Mouse (Mus musculus): Measurements from ENCODE around the gene Adcy5. TPM values are rescaled to one million over a fixed set of nuclear protein-coding genes. Genes with fewer than 3 reads are reported as not detected.

Adcy5 gene
- polyA plus RNA-seq, 1 experiment from 2014 or later: 4.7 TPM

GRCm38 (mm10) chr16:35153146-35153755 lies 1.4 kb upstream of the Adcy5 start:
- H3K4me2 ChIP-seq (replicated peaks; ENCODE audit: low read depth, low read length): no peak overlapping the region
- 8% methylated on average over 12 of the region's 12 CpGs for WGBS
- no peak for ATAC-seq (ENCODE audit: insufficient number of reproducible peaks, insufficient read depth, low FRiP score, low read depth)

GRCm38 (mm10) chr16:35154245-35154640 lies 434 bp upstream of the Adcy5 start:
- H3K9me3 ChIP-seq (ENCODE audit: control insufficient read depth, low read depth, low read length): no peaks in the 10 kb centered on the region
- no peaks in the 10 kb centered on the region for H3K36me3 ChIP-seq (ENCODE audit: control insufficient read depth, insufficient read depth, low read length)
- peak overlapping the region; percentile 97 for H3K4me2 ChIP-seq (replicated peaks; ENCODE audit: low read depth, low read length)
- peak; percentile 44 for ATAC-seq (ENCODE audit: insufficient number of reproducible peaks, insufficient read depth, low FRiP score, low read depth)
- H3K27me3 ChIP-seq (ENCODE audit: control insufficient read depth, insufficient read depth, low read length): peaks cover 20% of the 10 kb centered on the region; the same call in 1 of the 2 replicates
- peak overlapping the region; percentile 63; the same call in 1 of the 2 replicates for H3K9ac ChIP-seq (replicated peaks; ENCODE audit: low read depth, low read length)
- WGBS: under 1% methylated on average over 29 of the region's 29 CpGs
- peak overlapping the region; percentile 62 for H3K4me3 ChIP-seq (ENCODE audit: low read depth, low read length)
- H3K27ac ChIP-seq (ENCODE audit: low read length): peak overlapping the region; percentile 63; the same call in 1 of the 2 replicates
- peaks cover 9% of the 10 kb centered on the region; the same call in 1 of the 2 replicates for H3K4me1 ChIP-seq (ENCODE audit: control insufficient read depth, insufficient read depth, low read length)

More at GRCm38 (mm10) chr16:35153146-35153755, 1.4 kb upstream of the Adcy5 start:
- no peak overlapping the region for H3K9ac ChIP-seq (replicated peaks; ENCODE audit: low read depth, low read length)
- peaks cover 9% of the 10 kb centered on the region; the same call in 1 of the 2 replicates for H3K4me1 ChIP-seq (ENCODE audit: control insufficient read depth, insufficient read depth, low read length)
- no peak overlapping the region for H3K4me3 ChIP-seq (ENCODE audit: low read depth, low read length)
- H3K27me3 ChIP-seq (ENCODE audit: control insufficient read depth, insufficient read depth, low read length): peaks cover 20% of the 10 kb centered on the region; the same call in 1 of the 2 replicates
- H3K36me3 ChIP-seq (ENCODE audit: control insufficient read depth, insufficient read depth, low read length): no peaks in the 10 kb centered on the region
- H3K27ac ChIP-seq (ENCODE audit: low read length): no peak overlapping the region
- no peaks in the 10 kb centered on the region for H3K9me3 ChIP-seq (ENCODE audit: control insufficient read depth, low read depth, low read length)

- H3K36me3 ChIP-seq (ENCODE audit: control insufficient read depth, insufficient read depth, low read length): no peaks in the 10 kb centered on the region
- peak overlapping the region; percentile 63; the same call in 1 of the 2 replicates for H3K27ac ChIP-seq (ENCODE audit: low read length)
- H3K4me1 ChIP-seq (ENCODE audit: control insufficient read depth, insufficient read depth, low read length): peaks cover 17% of the 10 kb centered on the region
- peaks cover 20% of the 10 kb centered on the region; the same call in 1 of the 2 replicates for H3K27me3 ChIP-seq (ENCODE audit: control insufficient read depth, insufficient read depth, low read length)
- peak overlapping the region; percentile 62 for H3K4me3 ChIP-seq (ENCODE audit: low read depth, low read length)
- peak overlapping the region; percentile 97 for H3K4me2 ChIP-seq (replicated peaks; ENCODE audit: low read depth, low read length)
- peak; percentile 46; the same call in 1 of the 2 replicates for ATAC-seq (ENCODE audit: insufficient number of reproducible peaks, insufficient read depth, low FRiP score, low read depth)
- 1% methylated on average over 83 of the region's 87 CpGs for whole genome bisulfite sequencing
- peak overlapping the region; percentile 63 for H3K9ac ChIP-seq (replicated peaks; ENCODE audit: low read depth, low read length)
- H3K9me3 ChIP-seq (ENCODE audit: control insufficient read depth, low read depth, low read length): no peaks in the 10 kb centered on the region
Observed at GRCm38 (mm10) chr16:35155391-35156305, 971 bp downstream of the Adcy5 start.

- H3K4me1 ChIP-seq (ENCODE audit: control insufficient read depth, insufficient read depth, low read length): peaks cover 18% of the 10 kb centered on the region
- no peaks in the 10 kb centered on the region for H3K9me3 ChIP-seq (ENCODE audit: control insufficient read depth, low read depth, low read length)
- no peak overlapping the region; the same call in 1 of the 2 replicates for H3K27ac ChIP-seq (ENCODE audit: low read length)
- H3K9ac ChIP-seq (replicated peaks; ENCODE audit: low read depth, low read length): peak overlapping the region; percentile 63
- 2% methylated on average over 47 of the region's 48 CpGs for WGBS
- H3K4me2 ChIP-seq (replicated peaks; ENCODE audit: low read depth, low read length): peak overlapping the region; percentile 97
- peaks cover 20% of the 10 kb centered on the region; the same call in 1 of the 2 replicates for H3K27me3 ChIP-seq (ENCODE audit: control insufficient read depth, insufficient read depth, low read length)
- H3K4me3 ChIP-seq (ENCODE audit: low read depth, low read length): peak overlapping the region; percentile 62
- no peak for ATAC-seq (ENCODE audit: insufficient number of reproducible peaks, insufficient read depth, low FRiP score, low read depth)
- H3K36me3 ChIP-seq (ENCODE audit: control insufficient read depth, insufficient read depth, low read length): no peaks in the 10 kb centered on the region
Observed at GRCm38 (mm10) chr16:35156306-35156695, 1.6 kb downstream of the Adcy5 start.

GRCm38 (mm10) chr16:35156832-35157231 lies 2.2 kb downstream of the Adcy5 start:
- peak overlapping the region; percentile 62 for H3K4me3 ChIP-seq (ENCODE audit: low read depth, low read length)
- ATAC-seq (ENCODE audit: insufficient number of reproducible peaks, insufficient read depth, low FRiP score, low read depth): no peak
- H3K9me3 ChIP-seq (ENCODE audit: control insufficient read depth, low read depth, low read length): no peaks in the 10 kb centered on the region
- H3K4me2 ChIP-seq (replicated peaks; ENCODE audit: low read depth, low read length): peak overlapping the region; percentile 97
- no peaks in the 10 kb centered on the region for H3K36me3 ChIP-seq (ENCODE audit: control insufficient read depth, insufficient read depth, low read length)
- 73% methylated on average over 21 of the region's 21 CpGs for WGBS
- peaks cover 20% of the 10 kb centered on the region; the same call in 1 of the 2 replicates for H3K27me3 ChIP-seq (ENCODE audit: control insufficient read depth, insufficient read depth, low read length)
- no peak overlapping the region for H3K27ac ChIP-seq (ENCODE audit: low read length)
- H3K9ac ChIP-seq (replicated peaks; ENCODE audit: low read depth, low read length): peak overlapping the region; percentile 63; the same call in 1 of the 2 replicates
- H3K4me1 ChIP-seq (ENCODE audit: control insufficient read depth, insufficient read depth, low read length): peaks cover 18% of the 10 kb centered on the region

- Histone ChIP-seq H3K9me3 (ENCODE audit: control insufficient read depth, low read depth, low read length) (no peaks in the 10 kb centered on the region), H3K36me3 (ENCODE audit: control insufficient read depth, insufficient read depth, low read length) (no peaks in the 10 kb centered on the region), H3K9ac (replicated peaks; ENCODE audit: low read depth, low read length) (no peak overlapping the region), H3K4me1 (ENCODE audit: control insufficient read depth, insufficient read depth, low read length) (peaks cover 22% of the 10 kb centered on the region), H3K4me3 (ENCODE audit: low read depth, low read length) (no peak overlapping the region), H3K27ac (ENCODE audit: low read length) (no peak overlapping the region), H3K27me3 (ENCODE audit: control insufficient read depth, insufficient read depth, low read length) (peaks cover 10% of the 10 kb centered on the region; the same call in 1 of the 2 replicates), H3K4me2 (replicated peaks; ENCODE audit: low read depth, low read length) (peak overlapping the region; percentile 5; the same call in 1 of the 2 replicates)
- WGBS: 48% methylated on average over 8 of the region's 8 CpGs
- no peak; the same call in 1 of the 2 replicates for ATAC-seq (ENCODE audit: insufficient number of reproducible peaks, insufficient read depth, low FRiP score, low read depth)
Observed at GRCm38 (mm10) chr16:35159532-35159931, 4.9 kb downstream of the Adcy5 start.

- Histone ChIP-seq H3K9ac (replicated peaks; ENCODE audit: low read depth, low read length) (no peak overlapping the region), H3K27ac (ENCODE audit: low read length) (no peak overlapping the region), H3K4me3 (ENCODE audit: low read depth, low read length) (no peak overlapping the region), H3K4me1 (ENCODE audit: control insufficient read depth, insufficient read depth, low read length) (peaks cover 22% of the 10 kb centered on the region), H3K27me3 (ENCODE audit: control insufficient read depth, insufficient read depth, low read length) (peaks cover 10% of the 10 kb centered on the region; the same call in 1 of the 2 replicates), H3K4me2 (replicated peaks; ENCODE audit: low read depth, low read length) (no peak overlapping the region), H3K36me3 (ENCODE audit: control insufficient read depth, insufficient read depth, low read length) (no peaks in the 10 kb centered on the region), H3K9me3 (ENCODE audit: control insufficient read depth, low read depth, low read length) (no peaks in the 10 kb centered on the region)
- 74% methylated on average over 4 of the region's 4 CpGs for WGBS
- ATAC-seq (ENCODE audit: insufficient number of reproducible peaks, insufficient read depth, low FRiP score, low read depth): no peak
Observed at GRCm38 (mm10) chr16:35159991-35160390, 5.3 kb downstream of the Adcy5 start.

Data from stomach, embryonic 14.5 days (tissue).